Mouse (Mus musculus) layer of hippocampus, adult 2 months (tissue): ENCODE measurements around the gene Gm44511. TPM values are rescaled to one million over a fixed set of nuclear protein-coding genes. Genes with fewer than 3 reads are reported as not detected.
A peak's percentile ranks its signal among the peaks of the same experiment; 100 is the strongest.
"Not testable (repeated sequence)": the region's sequence is repeated elsewhere in the genome, so short reads cannot be mapped to it uniquely, and the experiment has no call there.

Experiments used
- DNase-seq, 2 experiments: peaks; one replicate each; pipeline ENCODE4 v3.0.0; 2022; ENCODE audit warnings: low spot score in 2 of 2
- H3K27ac ChIP-seq: fragments of 200-600 bp; 2 replicates; pipeline ENCODE4 v1.8.1; 2022
- H3K4me3 ChIP-seq: fragments of 200-600 bp; 2 replicates; pipeline ENCODE4 v1.8.1; 2022; ENCODE audit warnings: mild to moderate bottlenecking
- CTCF ChIP-seq: fragments of 200-600 bp; conservative IDR thresholded peaks from 2 replicates; pipeline ENCODE4 v1.8.1; 2022; ENCODE audit warnings: antibody characterized with exemption, mild to moderate bottlenecking, moderate library complexity
- total RNA-seq, 2 experiments: library from RNA; stranded (reverse); gene quantifications; 2 replicates each; pipeline ENCODE4 v1.2.3; 2021

Gene Gm44511
- total RNA-seq, 2 experiments from 2014 or later = not detected

DNA sequence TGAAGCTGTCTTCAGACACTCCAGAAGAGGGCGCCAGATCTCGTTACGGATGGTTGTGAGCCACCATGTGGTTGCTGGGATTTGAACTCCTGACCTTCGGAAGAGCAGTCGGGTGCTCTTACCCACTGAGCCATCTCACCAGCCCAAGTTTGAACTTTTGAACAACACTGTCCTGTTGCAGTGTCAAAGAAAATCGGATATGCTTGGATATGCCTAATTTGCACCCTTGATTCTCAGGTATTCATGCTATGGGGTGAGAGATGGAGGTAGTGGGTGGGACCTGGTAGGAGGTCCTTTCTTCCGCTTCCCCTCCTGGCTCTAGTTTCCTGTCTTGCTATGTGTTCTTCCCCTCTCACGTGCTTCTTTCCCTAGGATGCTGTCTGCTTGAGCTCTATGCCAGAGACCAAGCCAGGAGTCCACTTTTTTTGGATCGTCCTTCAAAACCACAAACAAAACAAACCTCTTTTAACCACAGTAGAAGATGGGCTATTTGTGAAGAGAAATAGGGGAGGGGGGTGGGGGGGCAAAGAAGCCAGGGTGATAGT, 20.0 kb upstream of the Gm44511 start:
- no peak overlapping the region for H3K4me3 ChIP-seq
- TF ChIP-seq CTCF = no peak
- DNase-seq = no peak
- H3K27ac ChIP-seq = no peak overlapping the region

DNA sequence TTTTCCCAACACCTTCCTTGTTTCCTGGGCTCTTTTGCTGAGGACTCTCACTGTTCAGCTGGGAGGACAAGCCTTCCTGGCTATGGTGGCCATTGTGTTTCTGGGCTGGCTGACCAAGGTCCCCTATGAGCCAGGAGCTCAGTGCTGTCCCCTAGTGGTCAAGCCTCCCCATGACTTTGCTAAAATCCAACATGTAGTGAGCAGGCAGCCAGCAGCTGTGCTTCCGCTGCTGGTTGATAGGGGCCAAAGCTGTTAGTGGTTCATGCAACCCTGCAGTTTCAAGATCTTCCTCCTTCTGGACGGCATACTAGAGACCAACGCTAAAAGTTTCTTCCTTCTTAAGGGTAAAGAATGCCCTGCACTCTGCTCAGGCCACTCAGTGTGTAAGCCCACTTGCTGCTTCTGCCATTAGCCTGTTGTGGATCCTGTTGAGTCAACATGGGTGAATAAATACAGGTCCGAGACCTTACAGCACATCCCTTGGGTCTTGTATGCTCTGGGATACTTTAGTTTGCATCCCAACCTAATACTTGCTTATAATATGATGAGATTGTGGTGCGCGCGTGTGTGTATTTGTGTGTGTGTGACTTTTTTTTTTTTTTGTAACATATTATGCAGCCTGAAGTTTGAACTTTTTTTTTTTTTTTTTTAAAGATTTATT, 19.3 kb upstream of the Gm44511 start:
- peak; percentile 77 to 83 for DNase-seq
- H3K4me3 ChIP-seq = no peak overlapping the region
- TF ChIP-seq CTCF = peak; percentile 96
- H3K27ac ChIP-seq = peak overlapping the region; percentile 86; the same call in 1 of the 2 replicates

DNA sequence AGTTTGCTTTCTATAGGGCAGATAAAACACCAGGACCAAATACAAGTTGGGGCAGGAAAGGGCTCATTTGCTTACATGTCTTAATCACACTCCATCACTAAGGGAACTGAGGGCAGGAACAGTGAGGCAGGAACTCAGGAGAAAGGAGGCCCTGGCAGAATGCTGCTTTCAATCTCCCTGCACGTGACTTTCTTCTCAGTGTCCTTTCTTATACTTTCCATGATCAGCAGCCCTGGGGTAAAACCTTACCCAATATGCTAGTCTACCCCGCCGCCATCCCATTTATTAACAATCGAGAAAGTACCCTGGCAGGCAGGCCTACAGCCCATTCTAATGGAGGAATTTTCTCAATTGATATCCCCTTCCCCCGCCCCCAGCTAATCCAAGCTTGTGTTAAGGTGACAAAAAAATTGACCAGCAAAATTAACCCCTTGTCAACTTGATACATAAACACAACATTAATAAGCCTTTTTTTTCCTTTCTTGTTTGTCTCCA, 18.5 kb upstream of the Gm44511 start:
- no peak for DNase-seq
- Histone ChIP-seq H3K27ac (peak overlapping the region; percentile 86), H3K4me3 (peak overlapping the region; percentile 97; the same call in 1 of the 2 replicates)
- TF ChIP-seq CTCF = no peak

DNA sequence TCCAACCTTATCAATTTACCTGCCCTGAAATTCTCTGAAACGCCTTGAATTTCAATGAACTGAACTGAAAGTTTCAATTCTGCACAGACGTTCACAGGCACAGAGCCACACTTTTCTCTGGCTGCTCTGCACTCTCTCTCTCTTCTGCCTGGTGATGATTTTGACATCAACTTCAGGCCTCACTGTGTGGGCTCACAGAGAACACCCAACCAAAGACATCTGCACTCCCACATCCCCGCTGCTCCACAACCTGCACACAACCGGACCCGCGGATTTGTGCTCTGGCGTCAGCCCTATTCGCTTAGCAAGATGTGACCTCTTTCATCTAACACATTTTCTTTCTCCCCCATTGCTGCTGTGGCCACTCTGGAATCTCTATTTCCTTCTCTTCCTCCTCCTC, 18.0 kb upstream of the Gm44511 start:
- no peak for TF ChIP-seq CTCF
- DNase-seq = no peak
- Histone ChIP-seq H3K4me3 (peak overlapping the region; percentile 97), H3K27ac (peak overlapping the region; percentile 86)

DNA sequence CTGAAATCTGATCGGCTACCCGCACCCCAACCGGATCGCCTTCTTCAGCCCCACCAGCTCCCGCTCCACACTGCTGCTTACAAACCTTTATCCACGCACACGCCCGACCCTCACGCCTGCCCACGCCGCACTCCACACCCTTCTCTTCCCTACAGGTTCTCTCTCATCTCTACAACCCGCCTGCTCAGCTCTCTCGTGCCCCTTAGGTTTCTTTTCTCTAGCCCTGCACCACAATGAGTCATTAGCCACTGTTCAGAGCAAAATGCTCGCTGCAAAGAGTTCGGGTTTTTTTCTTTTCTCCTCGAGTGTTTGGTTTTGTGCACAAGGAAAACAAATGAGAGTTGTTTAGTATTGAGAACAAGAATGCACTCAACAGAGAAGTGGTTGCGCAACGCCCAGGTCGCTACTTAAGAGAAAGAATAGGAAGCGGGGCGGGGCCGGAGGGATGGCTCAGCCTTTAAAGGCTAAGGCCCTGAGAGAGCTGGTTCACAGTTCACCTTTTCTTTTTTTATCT, 17.4 kb upstream of the Gm44511 start:
- DNase-seq = peak in 1 of 2 experiments; percentile 39
- TF ChIP-seq CTCF = no peak
- H3K4me3 ChIP-seq = peak overlapping the region; percentile 97
- H3K27ac ChIP-seq = peak overlapping the region; percentile 86

DNA sequence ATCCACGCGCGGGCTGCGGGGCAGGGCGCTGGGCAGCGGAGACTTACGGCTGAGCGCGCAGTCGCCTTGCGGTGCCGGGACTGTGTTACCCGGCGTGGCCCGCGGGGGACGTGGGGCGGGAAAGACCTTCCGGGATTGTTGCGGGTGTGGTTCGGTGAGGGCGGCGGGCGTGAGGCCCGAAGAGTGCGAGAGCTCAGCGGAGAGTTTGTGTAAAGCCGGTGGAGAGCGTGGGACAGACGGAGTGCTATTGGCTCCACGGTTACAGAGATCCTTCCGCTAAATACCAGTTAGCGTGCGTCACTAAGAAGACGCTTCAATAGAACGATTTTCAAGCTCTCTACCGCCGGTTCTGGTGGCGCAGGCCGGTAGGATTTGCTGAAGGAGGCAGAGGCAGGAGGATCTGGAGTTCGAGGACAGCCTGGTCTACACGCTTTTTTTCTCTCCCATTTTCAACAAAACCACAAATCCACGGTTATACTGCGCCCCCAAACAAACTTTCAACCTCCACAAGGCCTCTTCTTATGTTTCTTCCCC, 16.9 kb upstream of the Gm44511 start:
- peak overlapping the region; percentile 95 for H3K27ac ChIP-seq
- peak; percentile 93 to 96 for DNase-seq
- TF ChIP-seq CTCF = peak; percentile 10; the same call in 1 of the 2 replicates
- H3K4me3 ChIP-seq = peak overlapping the region; percentile 97

DNA sequence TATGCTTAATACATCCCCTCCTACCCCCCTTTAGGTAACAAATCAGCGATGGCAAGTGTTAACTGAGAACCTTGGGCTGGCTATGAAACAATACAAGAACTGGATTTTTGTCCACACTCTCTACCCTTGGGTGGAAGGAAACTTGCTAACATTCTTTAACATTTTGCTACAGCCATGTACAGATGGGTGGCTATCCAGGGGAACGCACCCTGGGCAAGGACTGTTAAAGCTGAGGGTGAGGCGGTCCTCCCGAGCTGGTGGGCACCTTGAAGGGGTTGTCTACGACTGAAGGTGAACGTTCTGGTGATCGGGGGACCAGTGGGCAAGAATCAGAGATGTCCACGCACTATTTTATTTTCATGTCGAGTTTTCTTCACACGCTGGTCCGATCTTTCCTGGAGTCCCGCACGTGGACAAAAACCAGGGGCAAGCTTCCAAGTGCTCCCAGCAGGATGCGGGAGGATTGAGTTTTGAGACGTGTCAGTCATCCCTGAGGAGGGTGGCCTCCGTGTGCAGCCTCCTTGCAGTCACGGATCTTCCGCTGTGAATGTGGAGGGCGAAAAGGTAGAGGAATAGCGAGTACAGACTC, 16.3 kb upstream of the Gm44511 start:
- Histone ChIP-seq H3K4me3 (peak overlapping the region; percentile 97), H3K27ac (peak overlapping the region; percentile 95)
- no peak for TF ChIP-seq CTCF
- DNase-seq = no peak

DNA sequence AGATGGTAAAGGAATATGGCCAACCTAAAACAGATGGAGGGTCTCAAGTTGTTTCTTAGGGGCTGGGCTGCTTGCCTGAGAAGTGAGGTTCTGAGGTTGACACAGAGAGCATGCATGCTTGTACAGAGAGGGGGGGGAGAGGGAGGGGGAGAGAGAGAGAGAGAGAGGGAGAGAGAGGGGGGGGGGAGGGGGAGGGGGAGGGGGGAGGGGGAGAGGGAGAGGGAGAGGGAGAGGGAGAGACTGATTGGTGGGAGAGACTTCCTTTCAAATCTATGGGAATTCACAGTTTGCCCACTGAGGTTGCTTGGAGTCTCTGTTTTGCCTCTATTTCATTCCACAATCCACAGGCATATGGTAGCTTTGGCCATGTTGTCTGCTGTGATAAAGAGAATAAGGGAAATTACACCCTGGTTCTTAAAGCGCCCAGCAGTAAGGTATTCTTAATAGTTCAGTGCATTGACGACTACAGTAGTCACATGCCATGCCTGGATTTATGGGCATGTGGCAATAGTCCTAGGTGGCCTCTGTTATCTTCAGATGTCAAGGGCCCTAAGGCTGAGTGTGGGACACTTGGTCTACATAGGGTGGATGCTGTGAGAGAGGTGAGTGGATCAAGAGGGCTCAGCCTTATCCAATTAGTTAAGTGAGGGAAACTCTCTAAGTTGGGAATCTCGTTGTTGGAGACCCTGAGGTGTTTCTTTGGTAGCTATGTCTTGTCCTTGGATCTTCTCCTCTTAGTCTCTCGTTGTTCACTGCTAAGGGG, 15.4 kb upstream of the Gm44511 start:
- Histone ChIP-seq H3K4me3 (peak overlapping the region; percentile 97), H3K27ac (no peak overlapping the region)
- no peak for TF ChIP-seq CTCF
- no peak for DNase-seq

DNA sequence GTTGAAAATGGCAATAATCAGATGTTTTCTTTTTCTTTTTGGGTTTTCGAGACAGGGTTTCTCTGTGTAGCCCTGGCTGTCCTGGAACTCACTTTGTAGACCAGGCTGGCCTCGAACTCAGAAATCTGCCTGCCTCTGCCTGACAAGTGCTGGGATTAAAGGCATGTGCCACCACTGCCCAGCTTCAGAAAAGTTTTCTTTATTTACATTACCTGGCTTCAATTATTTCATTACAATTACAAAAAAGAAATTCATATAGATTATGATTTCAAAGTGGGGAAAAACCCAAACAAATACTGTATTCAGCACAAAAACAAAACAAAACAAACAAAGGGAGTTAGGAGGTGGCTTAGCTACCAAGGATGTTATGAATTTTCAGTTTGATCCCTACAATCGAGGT, 14.6 kb upstream of the Gm44511 start:
- DNase-seq = not testable (repeated sequence)

DNA sequence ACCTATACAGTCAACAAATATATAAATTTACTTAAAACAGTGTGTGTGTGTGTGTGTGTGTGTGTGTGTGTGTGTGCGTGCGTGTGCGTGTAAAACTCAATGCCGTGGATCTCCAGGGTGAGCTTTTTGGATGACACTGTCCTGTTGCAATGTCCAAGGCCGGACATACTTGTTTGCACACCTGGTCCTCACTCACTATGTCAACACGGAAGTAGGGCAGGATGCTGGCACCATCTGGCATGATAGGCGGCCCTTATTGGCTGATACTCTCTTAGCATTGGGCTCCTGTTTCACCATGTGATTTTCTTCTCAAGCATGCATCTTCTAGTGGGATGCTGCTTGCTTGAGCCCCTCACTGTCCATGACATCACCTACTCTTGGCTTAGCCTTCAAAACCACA, 13.8 kb upstream of the Gm44511 start:
- no peak overlapping the region for H3K27ac ChIP-seq
- no peak for TF ChIP-seq CTCF
- H3K4me3 ChIP-seq = peak overlapping the region; percentile 76; the same call in 1 of the 2 replicates
- DNase-seq = no peak

More for the DNA sequence above, 14.6 kb upstream of the Gm44511 start:
- H3K4me3 ChIP-seq, H3K27ac ChIP-seq: not testable (repeated sequence)

DNA sequence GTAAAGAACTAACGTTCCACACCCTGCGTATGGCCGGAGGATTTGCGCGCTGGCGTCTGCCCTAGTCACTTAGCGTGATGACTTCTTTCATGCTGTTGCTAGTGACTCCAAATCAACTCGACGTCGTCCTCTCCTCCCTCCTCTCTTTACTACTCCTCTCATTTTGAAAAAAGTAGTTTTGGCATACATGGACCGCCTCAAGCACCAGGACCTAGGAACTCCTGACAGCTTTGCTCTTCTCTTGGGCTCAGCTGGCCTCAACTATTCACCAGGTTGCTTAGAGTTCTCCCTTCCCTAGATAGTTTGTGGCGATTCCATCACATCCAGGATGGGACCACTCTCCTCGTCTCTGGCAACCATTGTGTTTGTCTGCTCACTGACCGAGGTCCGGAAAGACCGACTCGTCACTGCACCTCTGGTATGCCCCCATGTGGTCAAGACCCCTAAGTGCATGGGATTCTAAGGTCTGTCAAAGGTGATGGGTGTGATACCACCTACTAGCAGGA, 13.2 kb upstream of the Gm44511 start:
- DNase-seq = peak; percentile 67 to 75
- peak overlapping the region; percentile 96 for H3K27ac ChIP-seq
- peak overlapping the region; percentile 76 for H3K4me3 ChIP-seq
- TF ChIP-seq CTCF = peak; percentile 87
